Mouse (Mus musculus): Measurements from ENCODE around the gene Thegl. TPM values are rescaled to one million over a fixed set of nuclear protein-coding genes. Genes with fewer than 3 reads are reported as not detected.
A peak's percentile ranks its signal among the peaks of the same experiment; 100 is the strongest.
"Not testable (repeated sequence)": the region's sequence is repeated elsewhere in the genome, so short reads cannot be mapped to it uniquely, and the experiment has no call there.

Thegl gene
- 0.21 TPM in 1 of 2 replicates, not detected in the other for polyA plus RNA-seq (2014; fragmentation: Nextera tagmentation; extraction: Ambion mirVana)

DNA sequence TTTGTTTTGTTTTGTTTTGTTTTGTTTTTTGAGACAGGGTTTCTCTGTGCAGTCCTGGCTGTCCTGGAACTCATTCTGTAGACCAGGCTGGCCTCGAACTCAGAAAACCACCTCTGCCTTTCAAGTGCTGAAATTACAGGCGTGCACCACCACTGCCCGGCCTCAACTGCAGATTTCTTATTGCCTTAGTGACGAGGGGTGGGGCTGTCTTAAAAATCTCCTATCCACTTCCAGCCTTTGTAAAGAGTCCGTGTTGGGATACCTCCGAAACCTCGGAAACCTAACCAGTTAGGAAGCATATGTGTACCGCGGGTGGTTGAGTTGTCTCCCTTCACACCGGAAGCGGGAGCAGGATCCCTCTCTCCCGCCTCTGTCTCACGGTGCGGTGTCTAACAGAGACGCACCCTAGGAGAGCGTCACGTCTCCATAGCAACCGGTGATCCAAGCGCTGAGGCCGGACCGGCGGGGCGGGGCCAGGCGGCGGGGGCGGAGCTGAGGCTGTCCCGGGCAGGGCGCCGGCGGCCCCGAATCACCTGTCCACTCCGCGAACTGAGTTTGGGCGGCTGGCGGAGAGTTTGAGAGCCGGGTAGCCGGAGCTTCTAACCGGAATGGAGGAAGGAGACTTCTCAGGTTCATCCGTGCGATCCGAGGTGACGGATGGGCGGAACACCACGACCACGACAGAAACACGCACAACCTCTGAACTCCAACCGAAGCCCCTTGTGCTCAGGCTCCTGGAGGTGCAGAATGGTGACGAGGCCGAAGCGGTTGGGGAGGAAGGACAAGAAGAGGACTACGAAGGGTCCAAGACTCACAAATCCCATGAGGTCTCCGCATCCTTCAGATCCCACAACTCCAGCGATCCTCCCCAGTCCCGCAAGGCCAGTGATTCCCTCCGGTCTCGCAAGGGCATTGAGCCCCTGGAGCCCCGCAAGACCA, at the start of gene Thegl:
TSS of gene Thegl (plus strand) at position 480 of the 939 bp plus-strand sequence.
- 15% methylated on average over 57 of the region's 57 CpGs for WGBS (ENCODE audit: insufficient replicate concordance)
- Histone ChIP-seq H3K4me1 (ENCODE audit: control insufficient read depth, insufficient read depth, low read length) (peaks cover 2% of the 10 kb centered on the region; the same call in 1 of the 2 replicates), H3K27ac (ENCODE audit: low read depth, low read length) (no peak within 1 kb of the TSS), H3K4me2 (peak within 1 kb of the TSS; percentile 83), H3K9ac (ENCODE audit: low read depth, low read length) (peak within 1 kb of the TSS; percentile 46; the same call in 1 of the 2 replicates), H3K36me3 (ENCODE audit: control insufficient read depth, insufficient read depth, low read length) (no peaks in the 10 kb centered on the region), H3K27me3 (ENCODE audit: control insufficient read depth, insufficient read depth, low read length) (no peaks in the 10 kb centered on the region), H3K4me3 (ENCODE audit: low read depth, low read length) (peak within 1 kb of the TSS; percentile 56), H3K9me3 (replicated peaks; ENCODE audit: control insufficient read depth, low read length) (no peaks in the 10 kb centered on the region)
- ATAC-seq (replicated peaks; ENCODE audit: insufficient number of reproducible peaks, low FRiP score, low TSS enrichment): peak; percentile 93

DNA sequence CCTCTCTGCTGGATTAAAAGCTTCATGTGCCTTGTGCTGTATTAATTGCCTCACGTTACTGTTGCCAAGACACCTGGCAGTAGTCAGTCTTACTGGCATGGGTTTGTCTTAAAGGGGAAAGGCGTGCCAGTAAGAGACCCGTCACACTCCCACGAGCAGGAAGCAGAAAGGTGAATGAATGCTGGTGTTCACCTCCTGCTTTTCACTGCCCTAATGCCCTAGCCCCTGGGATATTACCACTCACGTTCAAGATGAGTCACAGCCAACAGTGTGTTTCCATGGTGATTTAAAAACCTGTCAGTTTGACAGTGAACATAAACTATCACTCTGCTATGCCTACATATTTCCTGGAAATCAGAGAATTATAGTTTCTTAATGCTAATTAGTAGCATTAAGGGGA, 46.6 kb upstream of the Thegl start:
- no peak overlapping the region for H3K9ac ChIP-seq (ENCODE audit: low read depth, low read length)
- no peak for ATAC-seq (replicated peaks; ENCODE audit: insufficient number of reproducible peaks, low FRiP score, low TSS enrichment)
- whole genome bisulfite sequencing (ENCODE audit: insufficient replicate concordance): 75% methylated on average over 5 of the region's 5 CpGs
- H3K36me3 ChIP-seq (ENCODE audit: control insufficient read depth, insufficient read depth, low read length): peaks cover 18% of the 10 kb centered on the region
- no peaks in the 10 kb centered on the region for H3K9me3 ChIP-seq (replicated peaks; ENCODE audit: control insufficient read depth, low read length)
- no peak overlapping the region for H3K4me3 ChIP-seq (ENCODE audit: low read depth, low read length)
- H3K27ac ChIP-seq (ENCODE audit: low read depth, low read length): no peak overlapping the region
- H3K27me3 ChIP-seq (ENCODE audit: control insufficient read depth, insufficient read depth, low read length): no peaks in the 10 kb centered on the region
- H3K4me1 ChIP-seq (ENCODE audit: control insufficient read depth, insufficient read depth, low read length): peaks cover 7% of the 10 kb centered on the region
- H3K4me2 ChIP-seq: no peak overlapping the region

DNA sequence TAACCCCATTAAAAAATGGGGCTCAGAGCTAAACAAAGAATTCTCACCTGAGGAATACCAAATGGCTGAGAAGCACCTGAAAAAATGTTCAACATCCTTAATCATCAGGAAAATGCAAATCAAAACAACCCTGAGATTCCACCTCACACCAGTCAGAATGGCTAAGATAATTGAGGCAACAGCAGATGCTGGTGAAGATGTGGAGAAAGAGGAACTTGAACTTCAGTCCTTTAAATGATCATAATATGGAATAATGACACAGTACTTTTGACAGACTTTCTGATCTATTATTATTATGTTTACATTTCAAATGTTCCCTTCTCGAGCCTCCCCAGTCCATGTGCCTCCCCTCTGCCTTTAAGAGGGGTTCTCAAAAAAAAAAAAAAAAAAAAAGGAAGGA, 44.7 kb upstream of the Thegl start:
- Histone ChIP-seq H3K4me1 (ENCODE audit: control insufficient read depth, insufficient read depth, low read length) (peaks cover 14% of the 10 kb centered on the region), H3K36me3 (ENCODE audit: control insufficient read depth, insufficient read depth, low read length) (peaks cover 11% of the 10 kb centered on the region)
- not testable (repeated sequence) for H3K27me3 ChIP-seq (ENCODE audit: control insufficient read depth, insufficient read depth, low read length); H3K4me3 ChIP-seq (ENCODE audit: low read depth, low read length); H3K9me3 ChIP-seq (replicated peaks; ENCODE audit: control insufficient read depth, low read length); H3K27ac ChIP-seq (ENCODE audit: low read depth, low read length); H3K4me2 ChIP-seq; H3K9ac ChIP-seq (ENCODE audit: low read depth, low read length); ATAC-seq (replicated peaks; ENCODE audit: insufficient number of reproducible peaks, low FRiP score, low TSS enrichment)
- 77% methylated on average over 1 of the region's 1 CpGs for whole genome bisulfite sequencing (ENCODE audit: insufficient replicate concordance)

DNA sequence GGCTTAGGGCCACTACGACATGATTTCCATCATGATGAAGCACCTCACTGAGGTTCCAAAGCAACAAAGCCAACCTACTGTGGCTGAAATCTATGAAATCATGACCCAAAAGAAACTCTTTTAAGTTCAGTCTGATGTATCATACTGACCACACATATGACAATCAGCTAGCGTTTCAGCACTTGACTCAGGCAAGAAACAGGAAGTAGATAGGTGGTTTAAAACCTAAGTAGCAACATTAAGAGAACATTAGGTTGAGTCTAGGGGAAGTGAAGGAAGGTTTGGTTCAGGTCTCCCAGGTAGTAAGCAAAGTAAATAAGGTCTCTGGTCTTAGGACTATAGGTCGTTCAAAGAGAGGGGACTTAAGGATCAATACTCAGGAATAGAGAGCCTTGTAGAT, 42.3 kb upstream of the Thegl start:
- no peak for ATAC-seq (replicated peaks; ENCODE audit: insufficient number of reproducible peaks, low FRiP score, low TSS enrichment)
- Histone ChIP-seq H3K36me3 (ENCODE audit: control insufficient read depth, insufficient read depth, low read length) (peaks cover 8% of the 10 kb centered on the region), H3K27me3 (ENCODE audit: control insufficient read depth, insufficient read depth, low read length) (no peaks in the 10 kb centered on the region), H3K4me1 (ENCODE audit: control insufficient read depth, insufficient read depth, low read length) (peaks cover 14% of the 10 kb centered on the region), H3K27ac (ENCODE audit: low read depth, low read length) (no peak overlapping the region), H3K4me2 (peak overlapping the region; percentile 94), H3K9me3 (replicated peaks; ENCODE audit: control insufficient read depth, low read length) (no peaks in the 10 kb centered on the region), H3K4me3 (ENCODE audit: low read depth, low read length) (peak overlapping the region; percentile 96), H3K9ac (ENCODE audit: low read depth, low read length) (no peak overlapping the region; the same call in 1 of the 2 replicates)
- WGBS (ENCODE audit: insufficient replicate concordance): 60% methylated on average over 3 of the region's 3 CpGs

DNA sequence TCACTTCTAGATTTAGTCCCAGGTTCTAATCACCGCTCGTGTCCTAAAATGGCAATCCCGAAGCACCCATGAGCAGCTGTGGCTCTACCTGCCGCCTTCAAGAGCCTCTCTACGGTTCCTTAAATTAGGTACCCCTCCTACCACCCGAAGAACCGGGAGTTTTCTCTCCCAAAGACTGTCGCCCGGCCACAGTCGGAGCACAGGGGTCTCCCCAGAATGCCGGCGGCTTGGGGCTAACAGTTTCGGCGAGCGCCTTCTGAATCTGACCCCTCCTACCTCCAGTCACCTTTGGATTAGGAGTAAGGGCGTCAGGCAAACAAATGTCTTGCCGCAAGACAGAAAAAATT, 41.6 kb upstream of the Thegl start:
- WGBS (ENCODE audit: insufficient replicate concordance): 2% methylated on average over 17 of the region's 17 CpGs
- peaks cover 14% of the 10 kb centered on the region for H3K4me1 ChIP-seq (ENCODE audit: control insufficient read depth, insufficient read depth, low read length)
- H3K4me2 ChIP-seq: peak overlapping the region; percentile 94
- peak overlapping the region; percentile 92 for H3K9ac ChIP-seq (ENCODE audit: low read depth, low read length)
- H3K27me3 ChIP-seq (ENCODE audit: control insufficient read depth, insufficient read depth, low read length): no peaks in the 10 kb centered on the region
- peaks cover 8% of the 10 kb centered on the region for H3K36me3 ChIP-seq (ENCODE audit: control insufficient read depth, insufficient read depth, low read length)
- ATAC-seq (replicated peaks; ENCODE audit: insufficient number of reproducible peaks, low FRiP score, low TSS enrichment): peak; percentile 5; the same call in 1 of the 2 replicates
- H3K27ac ChIP-seq (ENCODE audit: low read depth, low read length): peak overlapping the region; percentile 89; the same call in 1 of the 2 replicates
- no peaks in the 10 kb centered on the region for H3K9me3 ChIP-seq (replicated peaks; ENCODE audit: control insufficient read depth, low read length)
- peak overlapping the region; percentile 96 for H3K4me3 ChIP-seq (ENCODE audit: low read depth, low read length)

DNA sequence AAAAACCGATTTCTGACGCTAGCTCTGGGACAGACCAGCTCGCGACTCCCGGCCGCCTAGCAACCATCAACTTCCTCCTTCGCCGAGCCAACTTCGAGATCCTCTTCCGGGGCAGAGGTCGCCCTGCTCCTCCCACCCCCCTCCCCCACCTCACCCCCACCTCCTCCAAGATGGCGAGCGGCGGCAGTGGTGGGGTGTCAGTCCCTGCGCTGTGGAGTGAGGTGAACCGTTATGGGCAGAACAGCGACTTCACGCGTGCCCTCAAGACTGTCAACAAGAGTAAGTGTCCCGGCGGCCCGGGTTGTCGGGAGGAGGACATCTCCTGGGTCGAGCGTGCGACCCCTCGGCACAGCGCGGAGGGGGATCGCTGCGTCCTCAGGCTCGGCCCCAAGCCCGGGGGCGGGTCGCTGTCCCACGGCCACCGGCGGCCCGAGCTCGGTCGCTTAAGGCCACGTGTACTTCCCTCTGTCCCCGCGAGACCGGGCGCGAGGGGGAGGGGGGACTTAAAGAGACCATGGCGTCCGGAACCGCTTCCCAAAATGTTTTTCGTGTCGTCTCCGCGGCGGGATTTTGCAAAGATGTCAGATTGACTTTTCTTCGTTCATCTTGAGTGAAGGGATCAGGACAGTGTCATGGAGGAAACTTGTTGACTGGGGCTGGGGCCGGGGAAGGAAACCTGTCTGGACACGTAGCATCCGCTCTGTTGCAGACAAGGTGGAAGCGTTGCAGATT, 41.1 kb upstream of the Thegl start, which contains the start of gene Srp72:
TSS of gene Srp72 (plus strand) at position 130 of the 732 bp plus-strand sequence.
- peaks cover 13% of the 10 kb centered on the region for H3K36me3 ChIP-seq (ENCODE audit: control insufficient read depth, insufficient read depth, low read length)
- H3K4me2 ChIP-seq: peak within 1 kb of the TSS; percentile 94
- ATAC-seq (replicated peaks; ENCODE audit: insufficient number of reproducible peaks, low FRiP score, low TSS enrichment): peak; percentile 91
- H3K4me3 ChIP-seq (ENCODE audit: low read depth, low read length): peak within 1 kb of the TSS; percentile 96
- peaks cover 14% of the 10 kb centered on the region for H3K4me1 ChIP-seq (ENCODE audit: control insufficient read depth, insufficient read depth, low read length)
- WGBS (ENCODE audit: insufficient replicate concordance): under 1% methylated on average over 60 of the region's 60 CpGs
- H3K9ac ChIP-seq (ENCODE audit: low read depth, low read length): peak within 1 kb of the TSS; percentile 92
- H3K9me3 ChIP-seq (replicated peaks; ENCODE audit: control insufficient read depth, low read length): no peaks in the 10 kb centered on the region
- no peaks in the 10 kb centered on the region for H3K27me3 ChIP-seq (ENCODE audit: control insufficient read depth, insufficient read depth, low read length)
- peak within 1 kb of the TSS; percentile 89 for H3K27ac ChIP-seq (ENCODE audit: low read depth, low read length)

DNA sequence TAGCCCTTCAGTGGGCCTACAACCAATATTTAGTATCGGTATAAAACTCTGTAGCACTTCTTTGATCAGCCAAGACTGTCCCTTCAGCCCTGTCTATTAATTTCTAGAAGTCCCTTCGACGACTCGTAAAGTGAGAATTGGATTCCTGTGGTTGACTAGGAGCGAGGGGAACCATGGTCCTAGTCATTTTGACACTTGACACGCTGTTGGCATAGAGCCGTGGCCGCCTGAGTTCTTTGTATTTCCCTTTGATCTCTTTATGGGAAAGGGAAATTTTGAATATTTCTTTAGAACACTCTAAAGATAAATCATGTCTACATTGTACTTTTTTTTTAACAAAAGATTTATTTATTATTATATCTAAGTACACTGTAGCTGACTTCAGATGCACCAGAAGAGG, 40.1 kb upstream of the Thegl start:
- no peak overlapping the region for H3K27ac ChIP-seq (ENCODE audit: low read depth, low read length)
- H3K27me3 ChIP-seq (ENCODE audit: control insufficient read depth, insufficient read depth, low read length): no peaks in the 10 kb centered on the region
- H3K9ac ChIP-seq (ENCODE audit: low read depth, low read length): no peak overlapping the region

DNA sequence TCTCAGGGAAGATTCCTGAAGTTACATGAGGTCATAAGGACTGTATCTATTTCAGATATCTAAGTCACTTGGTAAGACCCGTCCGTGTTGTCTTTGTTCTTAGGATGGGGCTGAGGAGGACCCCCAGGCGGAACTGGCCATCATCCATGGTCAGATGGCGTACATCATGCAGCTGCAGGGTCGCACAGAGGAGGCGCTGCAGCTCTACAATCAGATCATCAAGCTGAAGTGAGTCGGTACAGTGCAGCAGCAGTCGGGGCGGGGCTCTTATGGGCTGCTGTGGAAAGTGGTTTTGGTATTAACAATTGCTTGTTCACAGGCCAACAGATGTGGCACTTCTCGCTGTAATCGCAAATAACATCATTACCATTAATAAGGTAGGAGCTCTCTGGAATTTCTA, 31.8 kb upstream of the Thegl start:
- ATAC-seq (replicated peaks; ENCODE audit: insufficient number of reproducible peaks, low FRiP score, low TSS enrichment): no peak
- no peaks in the 10 kb centered on the region for H3K4me1 ChIP-seq (ENCODE audit: control insufficient read depth, insufficient read depth, low read length)
- H3K4me2 ChIP-seq: no peak overlapping the region
- H3K36me3 ChIP-seq (ENCODE audit: control insufficient read depth, insufficient read depth, low read length): peaks cover 53% of the 10 kb centered on the region
- H3K9ac ChIP-seq (ENCODE audit: low read depth, low read length): no peak overlapping the region
- H3K27ac ChIP-seq (ENCODE audit: low read depth, low read length): no peak overlapping the region
- 89% methylated on average over 11 of the region's 11 CpGs for WGBS (ENCODE audit: insufficient replicate concordance)
- no peaks in the 10 kb centered on the region for H3K27me3 ChIP-seq (ENCODE audit: control insufficient read depth, insufficient read depth, low read length)
- no peak overlapping the region for H3K4me3 ChIP-seq (ENCODE audit: low read depth, low read length)
- no peaks in the 10 kb centered on the region for H3K9me3 ChIP-seq (replicated peaks; ENCODE audit: control insufficient read depth, low read length)

More for the DNA sequence above, 40.1 kb upstream of the Thegl start:
- WGBS (ENCODE audit: insufficient replicate concordance): 91% methylated on average over 8 of the region's 8 CpGs
- no peak for ATAC-seq (replicated peaks; ENCODE audit: insufficient number of reproducible peaks, low FRiP score, low TSS enrichment)
- Histone ChIP-seq H3K9me3 (replicated peaks; ENCODE audit: control insufficient read depth, low read length) (no peaks in the 10 kb centered on the region), H3K4me2 (peak overlapping the region; percentile 82), H3K4me1 (ENCODE audit: control insufficient read depth, insufficient read depth, low read length) (peaks cover 14% of the 10 kb centered on the region), H3K4me3 (ENCODE audit: low read depth, low read length) (peak overlapping the region; percentile 96), H3K36me3 (ENCODE audit: control insufficient read depth, insufficient read depth, low read length) (peaks cover 18% of the 10 kb centered on the region)

Data from heart, embryonic 11.5 days (tissue).